Mouse (Mus musculus) brain, embryonic 14.5 days (tissue): ENCODE results near the gene Cdhr2. TPM values are rescaled to one million over a fixed set of nuclear protein-coding genes. Genes with fewer than 3 reads are reported as not detected.

ENCODE experiments used
- DNase-seq: peaks from one replicate; pipeline ENCODE4 v3.0.0-alpha.2; 2011; ENCODE audit warnings: low read depth
- CTCF ChIP-seq: fragments of 200-500 bp; IDR thresholded peaks from 2 replicates; pipeline ENCODE4 v1.5.1; 2012; ENCODE audit warnings: inconsistent platforms, mild to moderate bottlenecking, moderate library complexity, borderline replicate concordance; ENCODE audit not compliant: insufficient read depth, insufficient read length; ENCODE audit errors: extremely low read depth
- POLR2A ChIP-seq: fragments of 200-500 bp; IDR thresholded peaks from 2 replicates; pipeline ENCODE4 v1.6.1; 2012; ENCODE audit warnings: mild to moderate bottlenecking, inconsistent platforms, borderline replicate concordance; ENCODE audit not compliant: poor library complexity, insufficient read depth, insufficient read length, severe bottlenecking; ENCODE audit errors: extremely low read depth
- polyA plus RNA-seq: library from polyadenylated mRNA; depleted of rRNA; stranded (reverse); fragments of >200 nt; gene quantifications from 2 replicates; pipeline ENCODE4 v1.2.3, GENCODE M21; 2012

The Cdhr2 gene
- polyA plus RNA-seq, 1 experiment, result 0.05 TPM

- no peak for TF ChIP-seq CTCF
- no peak for TF ChIP-seq POLR2A
- DNase-seq, result no peak
Observed at GRCm38 (mm10) chr13:54748190-54748589, 46.9 kb downstream of the Cdhr2 start.

- DNase-seq, result peak; percentile 42
- TF ChIP-seq CTCF (no peak), POLR2A (no peak)
Observed at GRCm38 (mm10) chr13:54748721-54749060, 47.4 kb downstream of the Cdhr2 start.

GRCm38 (mm10) chr13:54749061-54749863 lies 48.0 kb downstream of the Cdhr2 start:
- peak; percentile 90 for DNase-seq
- TF ChIP-seq CTCF (no peak), POLR2A (peak; percentile 86; the same call in 1 of the 2 replicates)

GRCm38 (mm10) chr13:54749864-54750411 lies 48.7 kb downstream of the Cdhr2 start, which contains the start of gene Gprin1:
Gene Gprin1, minus strand, starts transcription at chr13:54749874.
- no peak for DNase-seq
- TF ChIP-seq CTCF (no peak), POLR2A (peak; percentile 32; the same call in 1 of the 2 replicates)

GRCm38 (mm10) chr13:54750699-54751098 lies 49.4 kb downstream of the Cdhr2 start:
- TF ChIP-seq CTCF (no peak), POLR2A (no peak)
- no peak for DNase-seq

GRCm38 (mm10) chr13:54752656-54753055 lies 51.4 kb downstream of the Cdhr2 start:
- DNase-seq, result peak; percentile 49

GRCm38 (mm10) chr13:54753733-54754132 lies 52.5 kb downstream of the Cdhr2 start:
- TF ChIP-seq POLR2A (no peak), CTCF (no peak)
- no peak for DNase-seq

More at GRCm38 (mm10) chr13:54752656-54753055, 51.4 kb downstream of the Cdhr2 start:
- TF ChIP-seq POLR2A, result no peak
- TF ChIP-seq CTCF, result no peak

- TF ChIP-seq CTCF (no peak), POLR2A (no peak)
Observed at GRCm38 (mm10) chr13:54754169-54755080, 53.2 kb downstream of the Cdhr2 start.

GRCm38 (mm10) chr13:54755201-54755830 lies 54.1 kb downstream of the Cdhr2 start:
- TF ChIP-seq CTCF (no peak), POLR2A (no peak)
- peak; percentile 54 for DNase-seq

More at GRCm38 (mm10) chr13:54754169-54755080, 53.2 kb downstream of the Cdhr2 start:
- peak; percentile 45 for DNase-seq

GRCm38 (mm10) chr13:54756156-54756712 lies 55.0 kb downstream of the Cdhr2 start:
- TF ChIP-seq CTCF (no peak), POLR2A (no peak)
- DNase-seq, result no peak

GRCm38 (mm10) chr13:54757093-54757830 lies 56.0 kb downstream of the Cdhr2 start:
- TF ChIP-seq CTCF (no peak), POLR2A (no peak)
- peak; percentile 88 for DNase-seq
